Mouse (Mus musculus): ENCODE data around the gene Tmtc4.

DNA sequence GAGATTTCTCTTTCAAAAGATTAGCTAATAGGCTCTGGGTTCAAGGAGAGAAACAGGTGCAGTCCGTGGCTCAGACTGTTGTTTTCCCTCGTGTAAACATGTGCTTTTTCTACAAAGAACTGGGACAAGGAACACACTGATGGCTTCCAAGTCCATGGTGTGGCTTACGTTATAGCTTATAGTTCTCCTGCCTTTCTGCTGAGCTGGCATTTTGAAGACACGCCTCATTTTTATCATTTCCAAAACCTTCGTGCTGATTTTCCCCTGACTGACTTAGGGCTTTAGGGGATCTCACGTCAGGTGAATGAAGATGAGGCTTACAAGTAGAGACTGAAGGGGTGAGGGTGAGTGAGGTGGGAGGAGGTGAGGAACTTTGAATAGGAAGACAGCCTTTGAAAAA lies 111.2 kb downstream of the Tmtc4 start:
- TF ChIP-seq CTCF (IDR thresholded peaks at IDR 0.05; ENCODE audit: extremely low read depth, insufficient read length, insufficient replicate concordance, low read depth, low read length) (no peak), POLR2A (IDR thresholded peaks at IDR 0.05; ENCODE audit: low read depth, low read length) (no peak)
